Comparison of ENCODE assay signal across 8 mouse cellular contexts in genomic region chr10:128337306-128338181, GRCm38 (mm10). TPM values are rescaled to one million over a fixed set of nuclear protein-coding genes. Genes with fewer than 3 reads are reported as not detected.
DNase-seq lines count a peak whose midpoint lies in the region; ATAC-seq and TF ChIP-seq lines count a peak whose summit lies in the region.

Gene Cs, plus strand, starts transcription at chr10:128337734.

- H3K27ac ChIP-seq in hindbrain, embryonic 10.5 days = peak within 1 kb of the TSS; percentile 95
- H3K27ac ChIP-seq in lung, postnatal 0 days (ENCODE audit: low read length) = peak within 1 kb of the TSS; percentile 92

- peak within 1 kb of the TSS; percentile 100 for H3K4me3 ChIP-seq in hindbrain, embryonic 10.5 days
- H3K4me3 ChIP-seq in lung, postnatal 0 days (ENCODE audit: low read depth, low read length) = peak within 1 kb of the TSS; percentile 85

- H3K4me2 ChIP-seq in lung, postnatal 0 days (replicated peaks; ENCODE audit: low read depth, low read length) = peak within 1 kb of the TSS; percentile 89

- no peaks in the 10 kb centered on the region for H3K27me3 ChIP-seq in hindbrain, embryonic 10.5 days (ENCODE audit: insufficient read depth, poor library complexity, severe bottlenecking)
- H3K27me3 ChIP-seq in lung, postnatal 0 days (replicated peaks; ENCODE audit: insufficient read depth, low read length) = no peaks in the 10 kb centered on the region

- H3K4me1 ChIP-seq in hindbrain, embryonic 10.5 days (replicated peaks) = peaks cover 28% of the 10 kb centered on the region
- H3K4me1 ChIP-seq in lung, postnatal 0 days (ENCODE audit: insufficient read depth, low read depth, low read length) = peaks cover 5% of the 10 kb centered on the region; the same call in 1 of the 2 replicates

- peak; percentile 92 for ATAC-seq in frontal cortex, adult (ENCODE audit: low TSS enrichment)
- peak; percentile 98 for ATAC-seq in lung, postnatal 0 days

- TF ChIP-seq CTCF in lung, postnatal 0 days (IDR thresholded peaks at IDR 0.05) = 0 out of 2 replicates have a peak, but pooled peaks have one; percentile 0

- peaks cover 22% of the 10 kb centered on the region for H3K36me3 ChIP-seq in hindbrain, embryonic 10.5 days
- no peaks in the 10 kb centered on the region for H3K36me3 ChIP-seq in lung, postnatal 0 days (ENCODE audit: insufficient read depth, low read length)

- no peaks in the 10 kb centered on the region for H3K9me3 ChIP-seq in hindbrain, embryonic 10.5 days
- no peaks in the 10 kb centered on the region for H3K9me3 ChIP-seq in lung, postnatal 0 days (ENCODE audit: low read length)

- DNase-seq in MN1 (ENCODE audit: low spot score) = peak; percentile 100
- DNase-seq in cerebellum, adult 9-10 months = peak; percentile 98
- peak; percentile 98 for DNase-seq in hindbrain, embryonic 10.5 days (ENCODE audit: low spot score)
- peak; percentile 97 for DNase-seq in layer of hippocampus, adult 9-11 months
- DNase-seq in lung, postnatal 0 days (ENCODE audit: low spot score) = peak; percentile 99
- DNase-seq in ovary, postnatal 14 days (ENCODE audit: low spot score) = peak; percentile 94
- peak; percentile 98 for DNase-seq in thymus, postnatal 14 days

- peak within 1 kb of the TSS; percentile 80 for H3K9ac ChIP-seq in lung, postnatal 0 days (replicated peaks; ENCODE audit: low read depth)

- WGBS in hindbrain, embryonic 10.5 days = 2% methylated on average over 61 of the region's 61 CpGs
- WGBS in lung, postnatal 0 days = under 1% methylated on average over 51 of the region's 61 CpGs

- peak; percentile 9; the same call in 1 of the 2 replicates for TF ChIP-seq EP300 in lung, postnatal 0 days (IDR thresholded peaks at IDR 0.05)

RNA-seq across cellular contexts. Expression of gene Cs, which starts in this region (rescaled TPM):
- polyA plus RNA-seq in hindbrain, embryonic 10.5 days (2016; fragmentation: Nextera tagmentation; extraction: Ambion mirVana) = 231 and 232 TPM in 2 replicates
- 85.4 and 85.8 TPM in 2 replicates for polyA plus RNA-seq in lung, postnatal 0 days (2015; fragmentation: Nextera tagmentation; extraction: Ambion mirVana)

Comparison
In these comparisons a context has a peak if more than half of its experiments do, and no peak if none do; other contexts are left out.
1. Peak in every context shown above with its lines: DNase-seq, ATAC-seq, H3K4me3 ChIP-seq and H3K27ac ChIP-seq.